ENCODE assay signal across 30 mouse cellular contexts in genomic region chr5:136977769-136978168, GRCm38 (mm10). TPM values are rescaled to one million over a fixed set of nuclear protein-coding genes. Genes with fewer than 3 reads are reported as not detected.
DNase-seq lines count a peak whose midpoint lies in the region; ATAC-seq and TF ChIP-seq lines count a peak whose summit lies in the region.
"Had no signal": no experiment of that assay in that cellular context is flagged by ENCODE, and none has a peak within 500 bp of the region (broad histone marks: within the 10 kb centered on the region; RNA-seq: fewer than 3 reads in every experiment).

No protein-coding gene starts in this region.

- TF ChIP-seq CTCF in liver, postnatal 0 days (IDR thresholded peaks at IDR 0.05; ENCODE audit: low read depth) = no peak
- TF ChIP-seq CTCF in bone marrow, adult 2 months (IDR thresholded peaks at IDR 0.05; ENCODE audit: control insufficient read depth, insufficient read depth, low read length) = no peak

- 0 out of 2 replicates have a peak, but pooled peaks have one; percentile 12 for TF ChIP-seq POLR2A in bone marrow, adult 2 months (IDR thresholded peaks at IDR 0.05; ENCODE audit: borderline replicate concordance, control insufficient read depth, low read depth, low read length)

- ATAC-seq in liver, postnatal 0 days = peak; percentile 26; the same call in 1 of the 2 replicates
- no peak for ATAC-seq in forebrain, embryonic 11.5 days (replicated peaks; ENCODE audit: low FRiP score)
- ATAC-seq: CD4-positive, CD25-positive, alpha-beta regulatory T cell, adult 4 months; forebrain, embryonic 16.5 days; hindbrain, embryonic 16.5 days; midbrain, embryonic 16.5 days had no signal

- peaks cover 9% of the 10 kb centered on the region for H3K36me3 ChIP-seq in liver, postnatal 0 days (replicated peaks; ENCODE audit: insufficient read depth, low read length)
- no peaks in the 10 kb centered on the region for H3K36me3 ChIP-seq in forebrain, embryonic 11.5 days (ENCODE audit: control insufficient read depth, insufficient read depth, low read length)

- 40% methylated on average over 4 of the region's 4 CpGs for WGBS in liver, postnatal 0 days (ENCODE audit: insufficient replicate concordance)
- 7% methylated on average over 4 of the region's 4 CpGs for WGBS in bone marrow, adult 2 months
- 81% methylated on average over 4 of the region's 4 CpGs for WGBS in forebrain, embryonic 11.5 days

- H3K9me3 ChIP-seq in liver, postnatal 0 days (ENCODE audit: low read length) = no peaks in the 10 kb centered on the region
- no peaks in the 10 kb centered on the region for H3K9me3 ChIP-seq in forebrain, embryonic 11.5 days (ENCODE audit: control insufficient read depth, low read length)
- H3K9me3 ChIP-seq: embryonic facial prominence, embryonic 13.5 days; forebrain, embryonic 10.5 days; heart, embryonic 13.5 days; neural tube, embryonic 13.5 days had no signal

- TF ChIP-seq EP300 in liver, postnatal 0 days (IDR thresholded peaks at IDR 0.05; ENCODE audit: low read depth) = no peak

- intact Hi-C loops in left cerebral cortex, postnatal 14 days (cut with DNase I) = no loop called here

- no peak for DNase-seq in liver, postnatal 0 days
- no peak for DNase-seq in liver
- peak; percentile 45 for DNase-seq in lung, postnatal 25 days (ENCODE audit: low spot score)
- DNase-seq in monocyte, adult 2 months (ENCODE audit: low read depth in 1 of 2, low spot score in 2 of 2) = peak; percentile 37 to 39
- no peak for DNase-seq in adrenal gland, adult 2 months
- no peak for DNase-seq in forebrain, embryonic 11.5 days (ENCODE audit: low spot score)
- DNase-seq in left cerebral cortex, postnatal 14 days (ENCODE audit: low spot score in 2 of 2) = no peak
- DNase-seq: adrenal gland, postnatal 36 days; cerebellum, adult 8-10 months; cerebellum, postnatal 36 days; embryo, embryonic 11 days; gastrocnemius, adult 2 months; heart, postnatal 10 days; kidney, adult 2 months; kidney, postnatal 36 days; left cerebral cortex, postnatal 4 days; right cerebral cortex, postnatal 4 days had no signal

- H3K27ac ChIP-seq in liver, postnatal 0 days (ENCODE audit: low read depth) = peak overlapping the region; percentile 64
- H3K27ac ChIP-seq in bone marrow, adult 2 months (ENCODE audit: control insufficient read depth, insufficient read depth, low read depth, low read length, poor library complexity) = peak overlapping the region; percentile 79; the same call in 1 of the 2 replicates
- no peak overlapping the region for H3K27ac ChIP-seq in forebrain, embryonic 11.5 days (ENCODE audit: low read depth, low read length)
- H3K27ac ChIP-seq: embryonic facial prominence, embryonic 13.5 days; forebrain, embryonic 10.5 days; gastrocnemius, adult 2 months; heart, embryonic 13.5 days; layer of hippocampus, adult 2 months; neural tube, embryonic 13.5 days had no signal

- H3K9ac ChIP-seq in liver, postnatal 0 days (replicated peaks) = no peak overlapping the region
- H3K9ac ChIP-seq in forebrain, embryonic 11.5 days (ENCODE audit: low read length) = no peak overlapping the region
- H3K9ac ChIP-seq: embryonic facial prominence, embryonic 13.5 days; heart, embryonic 13.5 days; neural tube, embryonic 13.5 days had no signal

- H3K27me3 ChIP-seq in liver, postnatal 0 days (ENCODE audit: insufficient read depth, low read length) = no peaks in the 10 kb centered on the region
- H3K27me3 ChIP-seq in forebrain, embryonic 11.5 days (ENCODE audit: control insufficient read depth, insufficient read depth, low read length) = no peaks in the 10 kb centered on the region
- H3K27me3 ChIP-seq: embryonic facial prominence, embryonic 13.5 days; heart, embryonic 13.5 days; neural tube, embryonic 13.5 days had no signal

- peak overlapping the region; percentile 6; the same call in 1 of the 2 replicates for H3K4me3 ChIP-seq in liver, postnatal 0 days (ENCODE audit: low read depth, low read length)
- no peak overlapping the region for H3K4me3 ChIP-seq in bone marrow, adult 2 months (replicated peaks; ENCODE audit: control insufficient read depth, low read depth, low read length)
- H3K4me3 ChIP-seq in forebrain, embryonic 11.5 days (ENCODE audit: low read depth, low read length) = no peak overlapping the region
- H3K4me3 ChIP-seq: embryonic facial prominence, embryonic 13.5 days; forebrain, embryonic 10.5 days; gastrocnemius, adult 2 months; heart, embryonic 13.5 days; layer of hippocampus, adult 2 months; neural tube, embryonic 13.5 days had no signal

- 0 out of 2 replicates have a peak overlapping the region, but pooled peaks have one; percentile 18 for H3K4me2 ChIP-seq in liver, postnatal 0 days (ENCODE audit: low read depth, low read length)
- H3K4me2 ChIP-seq in forebrain, embryonic 11.5 days (ENCODE audit: low read depth, low read length, severe bottlenecking) = no peak overlapping the region
- H3K4me2 ChIP-seq: embryonic facial prominence, embryonic 13.5 days; heart, embryonic 13.5 days; midbrain, embryonic 11.5 days; neural tube, embryonic 13.5 days had no signal

- H3K4me1 ChIP-seq in liver, postnatal 0 days (ENCODE audit: insufficient read depth) = no peaks in the 10 kb centered on the region
- peaks cover 4% of the 10 kb centered on the region; the same call in 1 of the 2 replicates for H3K4me1 ChIP-seq in bone marrow, adult 2 months (ENCODE audit: control insufficient read depth, insufficient read depth, low read length)
- H3K4me1 ChIP-seq in forebrain, embryonic 11.5 days (replicated peaks; ENCODE audit: control insufficient read depth, insufficient read depth, low read length) = no peaks in the 10 kb centered on the region
- H3K4me1 ChIP-seq: embryonic facial prominence, embryonic 13.5 days; forebrain, embryonic 10.5 days; heart, embryonic 13.5 days; neural tube, embryonic 13.5 days had no signal

RNA-seq across cellular contexts. Expression of gene Plod3, which starts 9.1 kb away (rescaled TPM):
- polyA plus RNA-seq in liver, postnatal 0 days (2015; fragmentation: Nextera tagmentation; extraction: Ambion mirVana) = 7.6 and 8.8 TPM in 2 replicates
- polyA plus RNA-seq in bone marrow, adult 2 months (2011; ENCODE audit: insufficient read depth, insufficient read length, low replicate concordance, missing spikeins) = 14.0 and 26.1 TPM in 2 replicates
- 10 to 100 TPM; 68.5 to 74.3 TPM for total RNA-seq in adrenal gland, adult 2 months (2021)
- 75.6 and 86.3 TPM in 2 replicates for polyA plus RNA-seq in adrenal gland, adult 2 months (2012; rRNA removed)
- polyA plus RNA-seq in forebrain, embryonic 11.5 days (2014; fragmentation: Nextera tagmentation; extraction: Ambion mirVana) = 29.1 and 30.7 TPM in 2 replicates
- 10 to 100 TPM; 32.2 to 36.5 TPM for total RNA-seq in left cerebral cortex, postnatal 14 days (2021)

RNA-seq across cellular contexts. Expression of gene Znhit1, which starts 10.1 kb away (rescaled TPM):
- polyA plus RNA-seq in liver, postnatal 0 days (2015; fragmentation: Nextera tagmentation; extraction: Ambion mirVana) = 44.1 and 47.2 TPM in 2 replicates
- polyA plus RNA-seq in bone marrow, adult 2 months (2011; ENCODE audit: insufficient read depth, insufficient read length, low replicate concordance, missing spikeins) = 70.2 and 134 TPM in 2 replicates
- 100 to 1,000 TPM; 102 to 109 TPM for total RNA-seq in adrenal gland, adult 2 months (2021)
- polyA plus RNA-seq in adrenal gland, adult 2 months (2012; rRNA removed) = 151 and 155 TPM in 2 replicates
- 93.4 and 99.5 TPM in 2 replicates for polyA plus RNA-seq in forebrain, embryonic 11.5 days (2014; fragmentation: Nextera tagmentation; extraction: Ambion mirVana)
- 10 to 100 TPM; 79.0 to 82.7 TPM for total RNA-seq in left cerebral cortex, postnatal 14 days (2021)

RNA-seq across cellular contexts. Expression of gene Cldn15, which starts 11.4 kb away (rescaled TPM):
- 6.7 and 7.0 TPM in 2 replicates for polyA plus RNA-seq in liver, postnatal 0 days (2015; fragmentation: Nextera tagmentation; extraction: Ambion mirVana)
- 14.6 and 31.1 TPM in 2 replicates for polyA plus RNA-seq in bone marrow, adult 2 months (2011; ENCODE audit: insufficient read depth, insufficient read length, low replicate concordance, missing spikeins)
- total RNA-seq in adrenal gland, adult 2 months (2021) = 10 to 100 TPM; 11.2 to 18.8 TPM
- 19.7 and 20.2 TPM in 2 replicates for polyA plus RNA-seq in adrenal gland, adult 2 months (2012; rRNA removed)
- polyA plus RNA-seq in forebrain, embryonic 11.5 days (2014; fragmentation: Nextera tagmentation; extraction: Ambion mirVana) = 0.24 TPM in 1 of 2 replicates, not detected in the other
- total RNA-seq in left cerebral cortex, postnatal 14 days (2021) = under 1 TPM in 1 of 2 experiments, not detected in 1; 0.17 TPM

RNA-seq across cellular contexts. Expression of gene Fis1, which starts 24.7 kb away (rescaled TPM):
- polyA plus RNA-seq in liver, postnatal 0 days (2015; fragmentation: Nextera tagmentation; extraction: Ambion mirVana) = 173 and 176 TPM in 2 replicates
- 179 and 211 TPM in 2 replicates for polyA plus RNA-seq in bone marrow, adult 2 months (2011; ENCODE audit: insufficient read depth, insufficient read length, low replicate concordance, missing spikeins)
- total RNA-seq in adrenal gland, adult 2 months (2021) = 100 to 1,000 TPM; 143 to 225 TPM
- 136 and 184 TPM in 2 replicates for polyA plus RNA-seq in adrenal gland, adult 2 months (2012; rRNA removed)
- polyA plus RNA-seq in forebrain, embryonic 11.5 days (2014; fragmentation: Nextera tagmentation; extraction: Ambion mirVana) = 277 and 287 TPM in 2 replicates
- total RNA-seq in left cerebral cortex, postnatal 14 days (2021) = 100 to 1,000 TPM; 233 to 242 TPM

RNA-seq across cellular contexts. Expression of gene Vgf, which starts 48.4 kb away (rescaled TPM):
- polyA plus RNA-seq in liver, postnatal 0 days (2015; fragmentation: Nextera tagmentation; extraction: Ambion mirVana) = not detected in 2 replicates
- not detected in 2 replicates for polyA plus RNA-seq in bone marrow, adult 2 months (2011; ENCODE audit: insufficient read depth, insufficient read length, low replicate concordance, missing spikeins)
- total RNA-seq in adrenal gland, adult 2 months (2021) = 10 to 100 TPM; 10.1 to 51.2 TPM
- polyA plus RNA-seq in adrenal gland, adult 2 months (2012; rRNA removed) = 5.3 and 7.0 TPM in 2 replicates
- polyA plus RNA-seq in forebrain, embryonic 11.5 days (2014; fragmentation: Nextera tagmentation; extraction: Ambion mirVana) = 0.32 TPM in 1 of 2 replicates, not detected in the other
- 100 to 1,000 TPM; 278 to 317 TPM for total RNA-seq in left cerebral cortex, postnatal 14 days (2021)
- total RNA-seq: gastrocnemius, adult 2 months; gastrocnemius, postnatal 4 days; heart, adult 8-10 months; heart, postnatal 10 days had no signal
- polyA plus RNA-seq: CD4-positive, CD25-positive, alpha-beta regulatory T cell, adult 4 months had no signal

Comparison
In these comparisons a context has a peak if more than half of its experiments do, and no peak if none do; other contexts are left out.
1. DNase-seq: peak in lung, postnatal 25 days (single experiment) and monocyte, adult 2 months (2 of 2); none in liver, postnatal 0 days (single experiment), liver (single experiment), adrenal gland, adult 2 months (single experiment), forebrain, embryonic 11.5 days (single experiment) and left cerebral cortex, postnatal 14 days (0 of 2).